Mouse (Mus musculus) liver, adult 10 weeks (tissue): ENCODE measurements around the gene Gm11992. TPM values are rescaled to one million over a fixed set of nuclear protein-coding genes. Genes with fewer than 3 reads are reported as not detected.

ENCODE experiments used
- polyA plus RNA-seq: library from polyadenylated mRNA; stranded (reverse); fragments of 350-450 nt; fragmentation: Illumina TruSeq; extraction: RNeasy Lipid Tissue Mini Kit (QIAGEN cat#74804); gene quantifications from one replicate; pipeline ENCODE4 v1.2.3, GENCODE M21; 2014; ENCODE audit warnings: low read depth, low replicate concordance

Gene Gm11992
- 1.3 TPM for polyA plus RNA-seq

GRCm38 (mm10) chr11:9048011-9048702 lies at the start of gene Gm11992:
Gene Gm11992 (plus strand): TSS chr11:9048594.

DNA sequence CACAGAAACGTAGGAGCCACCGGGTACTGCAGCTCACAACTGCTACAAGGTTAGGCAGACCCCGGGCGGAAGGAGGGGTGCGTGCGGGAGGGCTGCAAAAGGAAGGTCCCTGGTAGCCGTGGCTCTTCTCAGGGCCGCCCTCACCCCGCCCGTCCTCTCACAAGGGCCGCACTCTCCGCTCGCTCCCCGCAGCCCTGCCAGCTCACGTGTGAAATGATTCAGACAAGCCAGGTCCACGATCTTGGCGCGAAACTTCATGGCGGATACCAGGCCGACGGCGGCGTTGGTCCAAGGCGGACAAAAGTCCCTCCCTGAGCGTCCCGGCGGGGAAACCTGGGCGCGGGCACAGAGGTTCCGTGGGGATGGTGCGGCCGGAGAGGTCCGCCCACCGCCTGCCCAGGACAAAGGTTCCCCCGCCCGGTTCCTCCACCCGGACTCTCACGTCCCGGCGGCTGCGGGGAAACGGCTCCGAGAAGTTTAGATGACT lies 37.5 kb upstream of the Gm11992 start, which contains the start of gene Hus1:
Gene Hus1 (minus strand): TSS at position 339 of the 487 bp plus-strand sequence.

DNA sequence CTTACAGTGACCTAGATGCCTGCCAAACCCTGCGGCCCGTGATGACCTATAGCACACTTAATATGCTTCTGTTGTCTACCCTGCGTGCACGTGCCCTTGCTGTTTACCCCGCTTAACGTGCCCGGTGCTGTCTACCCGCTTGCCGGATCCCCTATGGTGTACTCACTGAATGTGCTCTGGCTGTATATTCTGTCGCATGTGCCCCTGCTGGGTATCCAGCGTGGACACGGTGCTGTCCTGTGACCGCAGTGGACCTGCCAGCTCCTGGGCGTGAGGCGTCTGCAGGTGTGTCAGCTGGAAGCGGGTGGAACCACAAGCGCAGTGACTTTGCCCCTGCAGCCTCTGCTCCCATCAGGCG lies 288 bp downstream of the Gm11992 start, which contains the start of gene Sun3:
Gene Sun3 (minus strand): TSS at position 289 of the 358 bp plus-strand sequence.

DNA sequence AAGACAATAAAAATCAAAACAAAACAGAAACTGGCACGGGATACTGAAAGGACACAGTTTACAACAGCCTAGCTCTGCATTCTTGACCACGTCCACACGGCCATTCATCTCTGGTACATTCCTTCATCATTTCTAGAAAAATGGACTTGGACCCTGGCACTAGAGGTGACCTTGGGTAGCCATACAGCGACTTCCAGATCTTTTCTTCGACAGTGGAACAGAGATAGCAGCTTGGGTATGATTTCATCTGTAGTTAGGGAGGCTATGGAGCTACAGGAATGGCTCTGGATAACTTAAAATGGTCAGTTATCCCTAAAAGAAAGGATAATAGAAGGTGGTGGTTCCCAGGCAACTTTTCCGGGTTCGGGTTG lies 69.6 kb downstream of the Gm11992 start, which contains the start of gene Upp1:
Gene Upp1 (plus strand): TSS at position 54 of the 371 bp plus-strand sequence.

Other genes with a start within 250 kb of the Gm11992 start
- gene Pkd1l1, start 75.3 kb upstream of the Gm11992 start, polyA plus RNA-seq, result not detected
- gene Hus1, start 37.4 kb upstream of the Gm11992 start, polyA plus RNA-seq, result 5.4 TPM
- gene Sun3, start 397 bp downstream of the Gm11992 start, polyA plus RNA-seq, result 1.1 TPM
- 3.4 TPM for gene Upp1, start 69.5 kb downstream of the Gm11992 start, polyA plus RNA-seq
- gene Abca13, start 143.3 kb downstream of the Gm11992 start, polyA plus RNA-seq, result not detected